Comparison of ENCODE assay signal across 27 mouse cellular contexts in the genomic region with DNA sequence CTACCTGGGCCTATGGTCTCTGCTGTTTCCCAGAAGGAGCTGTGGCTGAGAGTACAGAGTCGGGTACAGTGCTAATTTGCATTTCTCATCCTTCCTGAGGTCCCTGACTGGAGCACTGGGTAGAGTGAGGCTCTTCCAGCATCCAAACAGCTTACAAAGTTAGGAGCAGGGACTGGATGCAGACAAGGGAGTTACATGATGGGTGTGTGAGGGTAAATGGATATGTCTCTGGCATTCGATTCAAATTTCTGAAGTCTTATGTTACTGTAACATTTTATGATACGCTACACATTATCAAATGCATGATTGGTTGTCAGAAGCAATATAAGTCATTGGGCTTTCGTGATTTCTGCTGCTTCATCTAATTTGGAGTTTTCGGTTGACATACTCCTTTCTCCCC.
DNase-seq lines count a peak whose midpoint lies in the region; ATAC-seq and TF ChIP-seq lines count a peak whose summit lies in the region.
"Had no signal": no experiment of that assay in that cellular context is flagged by ENCODE, and none has a peak within 500 bp of the region (broad histone marks: within the 10 kb centered on the region; RNA-seq: fewer than 3 reads in every experiment).

No protein-coding gene starts in this region.

- TF ChIP-seq CTCF in gastrocnemius, adult 2 months (IDR thresholded peaks at IDR 0.05) = no peak

- peaks cover 12% of the 10 kb centered on the region for H3K4me1 ChIP-seq in hindbrain, embryonic 10.5 days (replicated peaks)
- no peaks in the 10 kb centered on the region for H3K4me1 ChIP-seq in hindbrain, embryonic 16.5 days (ENCODE audit: control insufficient read depth, insufficient read depth, low read depth, low read length)
- H3K4me1 ChIP-seq in embryonic facial prominence, embryonic 10.5 days = peaks cover 21% of the 10 kb centered on the region
- no peaks in the 10 kb centered on the region; the same call in 1 of the 2 replicates for H3K4me1 ChIP-seq in embryonic facial prominence, embryonic 14.5 days (ENCODE audit: control insufficient read depth, insufficient read depth, low read length)
- peaks cover 13% of the 10 kb centered on the region for H3K4me1 ChIP-seq in limb, embryonic 14.5 days (ENCODE audit: control insufficient read depth, insufficient read depth, low read length)
- H3K4me1 ChIP-seq in forebrain, embryonic 10.5 days = peaks cover 12% of the 10 kb centered on the region
- H3K4me1 ChIP-seq: forebrain, embryonic 12.5 days; forebrain, embryonic 15.5 days; hindbrain, embryonic 15.5 days had no signal

- no peaks in the 10 kb centered on the region for H3K27me3 ChIP-seq in hindbrain, embryonic 10.5 days (ENCODE audit: insufficient read depth, poor library complexity, severe bottlenecking)
- no peaks in the 10 kb centered on the region; the same call in 1 of the 2 replicates for H3K27me3 ChIP-seq in hindbrain, embryonic 16.5 days (replicated peaks; ENCODE audit: control insufficient read depth, insufficient read depth, low read length)
- H3K27me3 ChIP-seq in embryonic facial prominence, embryonic 10.5 days (replicated peaks; ENCODE audit: low read depth, poor library complexity, severe bottlenecking) = no peaks in the 10 kb centered on the region; the same call in 1 of the 2 replicates
- no peaks in the 10 kb centered on the region for H3K27me3 ChIP-seq in embryonic facial prominence, embryonic 14.5 days (replicated peaks; ENCODE audit: control insufficient read depth, insufficient read depth, low read length)
- H3K27me3 ChIP-seq in limb, embryonic 14.5 days (ENCODE audit: control insufficient read depth, insufficient read depth, low read length) = no peaks in the 10 kb centered on the region
- H3K27me3 ChIP-seq in forebrain, embryonic 10.5 days (ENCODE audit: poor library complexity, severe bottlenecking) = no peaks in the 10 kb centered on the region
- H3K27me3 ChIP-seq: forebrain, embryonic 12.5 days; forebrain, embryonic 15.5 days; heart, embryonic 13.5 days; hindbrain, embryonic 12.5 days; hindbrain, embryonic 15.5 days had no signal

- H3K4me2 ChIP-seq in hindbrain, embryonic 16.5 days (ENCODE audit: low read length) = no peak overlapping the region
- no peak overlapping the region for H3K4me2 ChIP-seq in embryonic facial prominence, embryonic 14.5 days (ENCODE audit: low read depth, low read length)
- no peak overlapping the region for H3K4me2 ChIP-seq in limb, embryonic 14.5 days (replicated peaks; ENCODE audit: low read depth, low read length, severe bottlenecking)
- H3K4me2 ChIP-seq: forebrain, embryonic 12.5 days; forebrain, embryonic 15.5 days; heart, embryonic 13.5 days; hindbrain, embryonic 12.5 days; hindbrain, embryonic 15.5 days had no signal

- intact Hi-C loops in gastrocnemius, adult 2 months (cut with DNase I) = no loop called here

- no peak for ATAC-seq in hindbrain, embryonic 16.5 days
- no peak for ATAC-seq in embryonic facial prominence, embryonic 14.5 days (ENCODE audit: low read depth)
- no peak for ATAC-seq in limb, embryonic 14.5 days (ENCODE audit: low FRiP score, low read depth)
- ATAC-seq: activated CD4-positive, CD25-positive, alpha-beta regulatory T cell, adult 4 months; forebrain, embryonic 15.5 days; intestine, postnatal 0 days had no signal

- peaks cover 6% of the 10 kb centered on the region; the same call in 1 of the 2 replicates for H3K9me3 ChIP-seq in hindbrain, embryonic 10.5 days
- H3K9me3 ChIP-seq in hindbrain, embryonic 16.5 days (ENCODE audit: control insufficient read depth, low read length) = no peaks in the 10 kb centered on the region
- peaks cover 4% of the 10 kb centered on the region; the same call in 1 of the 2 replicates for H3K9me3 ChIP-seq in embryonic facial prominence, embryonic 10.5 days
- no peaks in the 10 kb centered on the region for H3K9me3 ChIP-seq in embryonic facial prominence, embryonic 14.5 days (ENCODE audit: control insufficient read depth, low read length)
- no peaks in the 10 kb centered on the region for H3K9me3 ChIP-seq in limb, embryonic 14.5 days (ENCODE audit: control insufficient read depth, low read length)
- peaks cover 5% of the 10 kb centered on the region for H3K9me3 ChIP-seq in forebrain, embryonic 10.5 days
- H3K9me3 ChIP-seq: forebrain, embryonic 12.5 days; forebrain, embryonic 15.5 days; heart, embryonic 10.5 days; heart, embryonic 13.5 days; hindbrain, embryonic 12.5 days; hindbrain, embryonic 15.5 days had no signal

- peak overlapping the region; percentile 10; the same call in 1 of the 2 replicates for H3K27ac ChIP-seq in hindbrain, embryonic 10.5 days
- H3K27ac ChIP-seq in hindbrain, embryonic 16.5 days (ENCODE audit: low read depth, low read length) = no peak overlapping the region
- H3K27ac ChIP-seq in embryonic facial prominence, embryonic 10.5 days (replicated peaks) = 0 out of 2 replicates have a peak overlapping the region, but pooled peaks have one; percentile 14
- peak overlapping the region; percentile 4; the same call in 1 of the 2 replicates for H3K27ac ChIP-seq in embryonic facial prominence, embryonic 14.5 days (replicated peaks; ENCODE audit: low read depth, low read length)
- 0 out of 2 replicates have a peak overlapping the region, but pooled peaks have one; percentile 39 for H3K27ac ChIP-seq in limb, embryonic 14.5 days (replicated peaks; ENCODE audit: low read depth, low read length)
- H3K27ac ChIP-seq in forebrain, embryonic 10.5 days = no peak overlapping the region
- no peak overlapping the region for H3K27ac ChIP-seq in gastrocnemius, adult 2 months
- H3K27ac ChIP-seq: forebrain, embryonic 12.5 days; forebrain, embryonic 15.5 days; heart, adult 2 months; heart, embryonic 10.5 days; heart, embryonic 13.5 days; hindbrain, embryonic 12.5 days; hindbrain, embryonic 15.5 days had no signal

- H3K36me3 ChIP-seq in hindbrain, embryonic 10.5 days = 0 out of 2 replicates have a peak, but pooled peaks cover 2% of the 10 kb centered on the region
- no peaks in the 10 kb centered on the region for H3K36me3 ChIP-seq in hindbrain, embryonic 16.5 days (ENCODE audit: control insufficient read depth, insufficient read depth, low read length)
- H3K36me3 ChIP-seq in embryonic facial prominence, embryonic 10.5 days (replicated peaks) = no peaks in the 10 kb centered on the region
- H3K36me3 ChIP-seq in embryonic facial prominence, embryonic 14.5 days (ENCODE audit: control insufficient read depth, insufficient read depth, low read length) = no peaks in the 10 kb centered on the region
- no peaks in the 10 kb centered on the region for H3K36me3 ChIP-seq in limb, embryonic 14.5 days (ENCODE audit: control insufficient read depth, insufficient read depth, low read length)
- peaks cover 4% of the 10 kb centered on the region; the same call in 1 of the 2 replicates for H3K36me3 ChIP-seq in forebrain, embryonic 10.5 days (replicated peaks)
- H3K36me3 ChIP-seq: forebrain, embryonic 15.5 days; heart, embryonic 10.5 days; hindbrain, embryonic 12.5 days; hindbrain, embryonic 15.5 days had no signal

- DNase-seq in hindbrain, embryonic 10.5 days (ENCODE audit: low spot score) = no peak
- DNase-seq in embryonic facial prominence, embryonic 10.5 days (ENCODE audit: low spot score) = no peak
- peak; percentile 65 for DNase-seq in embryonic facial prominence, embryonic 14.5 days (ENCODE audit: low spot score)
- DNase-seq in limb, embryonic 14.5 days (ENCODE audit: low spot score) = no peak
- DNase-seq in forebrain, embryonic 10.5 days (ENCODE audit: extremely low spot score, low spot score) = no peak
- DNase-seq in cerebellum, postnatal 36 days = no peak
- no peak for DNase-seq in gastrocnemius, adult 2 months
- DNase-seq: adrenal gland, adult 8-10 months; adrenal gland, postnatal 25 days; cerebellum, adult 11-12 months; cerebellum, adult 8-10 months; cerebellum, postnatal 10 days; embryo, embryonic 11 days; gastrocnemius, postnatal 10 days; gastrocnemius, postnatal 36 days; heart, adult 2 months; heart, postnatal 14 days; heart, postnatal 4 days had no signal

- 90% methylated on average over 5 of the region's 5 CpGs for WGBS in hindbrain, embryonic 10.5 days
- WGBS in hindbrain, embryonic 16.5 days = 86% methylated on average over 5 of the region's 5 CpGs
- 83% methylated on average over 5 of the region's 5 CpGs for WGBS in embryonic facial prominence, embryonic 10.5 days
- WGBS in embryonic facial prominence, embryonic 14.5 days = 60% methylated on average over 5 of the region's 5 CpGs
- WGBS in limb, embryonic 14.5 days = 80% methylated on average over 5 of the region's 5 CpGs
- 90% methylated on average over 5 of the region's 5 CpGs for WGBS in forebrain, embryonic 10.5 days

- TF ChIP-seq POLR2A in limb, embryonic 14.5 days (IDR thresholded peaks at IDR 0.05; ENCODE audit: borderline replicate concordance, extremely low read depth, insufficient read depth, insufficient read length) = no peak

- H3K9ac ChIP-seq in hindbrain, embryonic 16.5 days (ENCODE audit: low read depth, low read length) = no peak overlapping the region
- H3K9ac ChIP-seq in embryonic facial prominence, embryonic 14.5 days (ENCODE audit: low read depth, low read length) = no peak overlapping the region
- no peak overlapping the region for H3K9ac ChIP-seq in limb, embryonic 14.5 days (ENCODE audit: low read depth, low read length, severe bottlenecking)
- H3K9ac ChIP-seq: forebrain, embryonic 12.5 days; forebrain, embryonic 15.5 days; heart, embryonic 13.5 days; hindbrain, embryonic 12.5 days; hindbrain, embryonic 15.5 days had no signal

- H3K4me3 ChIP-seq in hindbrain, embryonic 10.5 days = no peak overlapping the region
- no peak overlapping the region for H3K4me3 ChIP-seq in hindbrain, embryonic 16.5 days (ENCODE audit: low read length)
- no peak overlapping the region for H3K4me3 ChIP-seq in embryonic facial prominence, embryonic 10.5 days
- H3K4me3 ChIP-seq in embryonic facial prominence, embryonic 14.5 days (ENCODE audit: low read depth, low read length) = no peak overlapping the region
- no peak overlapping the region for H3K4me3 ChIP-seq in limb, embryonic 14.5 days (replicated peaks; ENCODE audit: low read length)
- no peak overlapping the region for H3K4me3 ChIP-seq in forebrain, embryonic 10.5 days
- H3K4me3 ChIP-seq in gastrocnemius, adult 2 months = no peak overlapping the region
- H3K4me3 ChIP-seq: forebrain, embryonic 12.5 days; forebrain, embryonic 15.5 days; heart, adult 2 months; heart, embryonic 10.5 days; heart, embryonic 13.5 days; hindbrain, embryonic 12.5 days; hindbrain, embryonic 15.5 days had no signal

Comparison
In these comparisons a context has a peak if more than half of its experiments do, and no peak if none do; other contexts are left out.
1. H3K27ac ChIP-seq: peak in hindbrain, embryonic 10.5 days (single experiment), embryonic facial prominence, embryonic 10.5 days (single experiment), embryonic facial prominence, embryonic 14.5 days (single experiment) and limb, embryonic 14.5 days (single experiment); none in hindbrain, embryonic 16.5 days (single experiment), forebrain, embryonic 10.5 days (single experiment) and gastrocnemius, adult 2 months (single experiment).